Mouse (Mus musculus) CH12.LX (cell line): ENCODE measurements around the gene Fst.

Experiments
- CTCF ChIP-seq, 2 experiments: IDR thresholded peaks in 1 of 2; conservative IDR thresholded peaks in 1 of 2; 2 replicates each; pipeline ENCODE4 v1.5.1; 2011 to 2012; ENCODE audit warnings: low read depth in 2 of 2, low read length in 2 of 2, improper control_type of control experiment in 1 of 2, inconsistent platforms in 1 of 2, mild to moderate bottlenecking in 1 of 2, moderate library complexity in 1 of 2
- JUN ChIP-seq: IDR thresholded peaks from 2 replicates; pipeline ENCODE4 v1.6.1; 2011; ENCODE audit warnings: low read depth, mild to moderate bottlenecking, low read length, improper control_type of control experiment, moderate library complexity; ENCODE audit not compliant: insufficient read depth
- JUND ChIP-seq: conservative IDR thresholded peaks from 2 replicates; pipeline ENCODE4 v1.6.1; 2011; ENCODE audit warnings: low read depth, low read length, improper control_type of control experiment
- MAFK ChIP-seq: IDR thresholded peaks from 2 replicates; pipeline ENCODE4 v1.6.1; 2011; ENCODE audit warnings: low read length, improper control_type of control experiment; ENCODE audit not compliant: insufficient replicate concordance
- POLR2A ChIP-seq: IDR thresholded peaks from 2 replicates; pipeline ENCODE4 v1.6.1; 2011; ENCODE audit warnings: low read depth, mild to moderate bottlenecking, improper control_type of control experiment, low read length
- SMC3 ChIP-seq: IDR thresholded peaks from 2 replicates; pipeline ENCODE4 v1.6.1; 2011; ENCODE audit warnings: low read depth, low read length, improper control_type of control experiment
- UBTF ChIP-seq: IDR thresholded peaks from 2 replicates; pipeline ENCODE4 v1.6.1; 2012; ENCODE audit warnings: low read depth, mild to moderate bottlenecking, inconsistent platforms, low read length, improper control_type of control experiment, moderate library complexity
- USF2 ChIP-seq: conservative IDR thresholded peaks from 2 replicates; pipeline ENCODE4 v1.6.1; 2011; ENCODE audit warnings: low read depth, low read length, improper control_type of control experiment

DNA sequence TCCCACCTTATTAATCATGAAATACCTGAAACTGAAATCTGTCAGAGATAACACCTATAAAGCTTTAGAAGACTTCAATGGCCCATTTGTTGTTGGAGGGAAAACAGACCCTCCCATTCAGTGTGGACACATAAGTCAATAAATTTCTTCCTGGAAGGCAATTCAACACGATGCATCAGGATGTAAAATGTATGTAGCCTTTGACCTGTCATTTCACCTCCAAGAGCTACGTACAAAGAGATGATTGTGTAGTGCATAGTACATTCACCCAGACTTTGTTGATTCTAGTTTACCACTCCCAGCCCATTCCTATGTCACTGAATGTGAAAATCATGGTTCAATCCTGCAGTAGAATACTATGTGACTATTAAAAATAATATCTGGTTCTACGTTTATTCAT is 39.4 kb downstream of the Fst start:
- no peak for TF ChIP-seq POLR2A
- no peak for TF ChIP-seq CTCF (conservative IDR thresholded peaks at IDR 0.05 in 1 of 2, IDR thresholded peaks at IDR 0.05 in 1 of 2; ENCODE audit: low read depth in 2 of 2, low read length in 2 of 2)
- no peak for TF ChIP-seq SMC3
- TF ChIP-seq UBTF: no peak
- no peak for TF ChIP-seq JUN
- no peak for TF ChIP-seq USF2
- no peak for TF ChIP-seq JUND
- no peak for TF ChIP-seq MAFK
